Mouse (Mus musculus): ENCODE data around the gene Flna. TPM values are rescaled to one million over a fixed set of nuclear protein-coding genes. Genes with fewer than 3 reads are reported as not detected.
"Not testable (repeated sequence)": the region's sequence is repeated elsewhere in the genome, so short reads cannot be mapped to it uniquely, and the experiment has no call there.

Flna gene
- polyA plus RNA-seq, 1 experiment from 2014 or later, result 38.9 TPM

GRCm38 (mm10) chrX:74245687-74246086, 3.9 kb downstream of the Flna start:
- no peaks in the 10 kb centered on the region for H3K9me3 ChIP-seq (replicated peaks)
- DNase-seq (peak; percentile 57), ATAC-seq (ENCODE audit: low read depth) (peak; percentile 45)
- H3K4me1 ChIP-seq (replicated peaks), result peaks cover 36% of the 10 kb centered on the region
- peak overlapping the region; percentile 61 for H3K27ac ChIP-seq
- peak overlapping the region; percentile 72 for H3K9ac ChIP-seq
- peak overlapping the region; percentile 61 for H3K4me3 ChIP-seq (replicated peaks)
- peaks cover 7% of the 10 kb centered on the region for H3K27me3 ChIP-seq
- WGBS (ENCODE audit: insufficient replicate concordance), result 8% methylated on average over 21 of the region's 21 CpGs
- H3K4me2 ChIP-seq, result peak overlapping the region; percentile 83
- peaks cover 22% of the 10 kb centered on the region; the same call in 1 of the 2 replicates for H3K36me3 ChIP-seq

GRCm38 (mm10) chrX:74245107-74245506, 4.5 kb downstream of the Flna start:
- Histone ChIP-seq H3K27ac (peak overlapping the region; percentile 61), H3K4me3 (replicated peaks) (peak overlapping the region; percentile 61), H3K9ac (peak overlapping the region; percentile 72), H3K4me1 (replicated peaks) (peaks cover 36% of the 10 kb centered on the region), H3K36me3 (peaks cover 22% of the 10 kb centered on the region; the same call in 1 of the 2 replicates), H3K4me2 (peak overlapping the region; percentile 83), H3K9me3 (replicated peaks) (no peaks in the 10 kb centered on the region), H3K27me3 (peaks cover 7% of the 10 kb centered on the region)
- no peak for ATAC-seq (ENCODE audit: low read depth)
- DNase-seq, result no peak
- 30% methylated on average over 1 of the region's 1 CpGs for WGBS (ENCODE audit: insufficient replicate concordance)

DNA sequence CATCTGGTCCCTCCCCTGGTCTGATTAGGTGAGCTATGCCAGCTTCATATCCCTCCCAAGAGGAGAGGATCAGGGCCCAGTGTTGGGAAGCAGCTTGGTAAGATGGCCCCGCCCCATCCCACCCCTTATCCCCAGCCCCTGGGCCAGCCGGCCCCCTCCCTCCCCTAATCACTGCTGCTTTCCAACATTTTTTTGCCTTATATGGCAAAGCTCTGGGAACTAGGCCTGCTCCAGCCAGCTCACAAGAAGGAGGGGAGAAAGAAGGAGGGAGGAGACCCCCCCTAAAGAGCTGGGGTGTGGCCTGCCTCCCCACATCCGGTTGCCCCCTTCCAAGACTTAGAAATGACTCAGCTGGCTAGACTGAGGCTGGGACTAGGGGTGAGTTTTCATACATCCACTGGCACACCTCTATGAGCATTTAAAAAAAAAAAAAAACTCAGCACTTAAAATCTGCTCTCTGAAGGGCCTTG, 5.0 kb downstream of the Flna start:
- H3K9me3 ChIP-seq (replicated peaks), result no peaks in the 10 kb centered on the region
- peaks cover 2% of the 10 kb centered on the region; the same call in 1 of the 2 replicates for H3K27me3 ChIP-seq
- peak overlapping the region; percentile 61 for H3K4me3 ChIP-seq (replicated peaks)
- WGBS (ENCODE audit: insufficient replicate concordance), result 17% methylated on average over 3 of the region's 3 CpGs
- H3K4me2 ChIP-seq, result peak overlapping the region; percentile 83
- peak overlapping the region; percentile 61; the same call in 1 of the 2 replicates for H3K27ac ChIP-seq
- peaks cover 36% of the 10 kb centered on the region for H3K4me1 ChIP-seq (replicated peaks)
- DNase-seq, result peak; percentile 11
- no peak for ATAC-seq (ENCODE audit: low read depth)
- H3K9ac ChIP-seq, result no peak overlapping the region; the same call in 1 of the 2 replicates
- peaks cover 26% of the 10 kb centered on the region for H3K36me3 ChIP-seq

GRCm38 (mm10) chrX:74243807-74244206, 5.8 kb downstream of the Flna start:
- H3K4me2 ChIP-seq, result peak overlapping the region; percentile 83
- no peaks in the 10 kb centered on the region for H3K9me3 ChIP-seq (replicated peaks)
- DNase-seq, result peak; percentile 52
- H3K4me3 ChIP-seq (replicated peaks), result peak overlapping the region; percentile 61
- H3K36me3 ChIP-seq, result peaks cover 33% of the 10 kb centered on the region
- H3K27me3 ChIP-seq, result no peaks in the 10 kb centered on the region
- H3K4me1 ChIP-seq (replicated peaks), result peaks cover 33% of the 10 kb centered on the region
- WGBS (ENCODE audit: insufficient replicate concordance), result 18% methylated on average over 3 of the region's 3 CpGs
- H3K9ac ChIP-seq, result peak overlapping the region; percentile 22; the same call in 1 of the 2 replicates
- peak; percentile 69 for ATAC-seq (ENCODE audit: low read depth)
- H3K27ac ChIP-seq, result 0 out of 2 replicates have a peak overlapping the region, but pooled peaks have one; percentile 43

DNA sequence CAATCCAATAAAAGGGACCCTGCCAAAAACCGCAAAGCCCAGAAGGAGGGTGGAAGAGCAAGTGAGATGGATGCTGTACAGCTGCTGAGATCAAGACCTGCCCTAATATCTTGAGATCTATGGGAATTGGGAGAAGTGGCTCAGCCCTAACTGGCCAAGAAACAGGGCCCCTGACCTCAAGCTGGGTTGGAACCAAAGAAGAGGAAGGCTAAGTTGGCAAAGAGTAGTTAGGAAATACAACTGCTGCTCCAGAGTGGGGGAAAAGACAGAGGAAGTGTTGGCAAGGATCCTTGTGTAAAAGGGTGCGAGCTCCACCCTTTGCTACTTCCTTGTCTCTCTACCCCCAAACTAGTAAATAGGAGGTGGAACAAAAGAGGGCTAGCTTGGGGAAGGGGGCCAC, 6.2 kb downstream of the Flna start:
- Histone ChIP-seq H3K27ac (0 out of 2 replicates have a peak overlapping the region, but pooled peaks have one; percentile 43), H3K4me2 (peak overlapping the region; percentile 83), H3K4me3 (replicated peaks) (0 out of 2 replicates have a peak overlapping the region, but pooled peaks have one; percentile 61), H3K9me3 (replicated peaks) (no peaks in the 10 kb centered on the region), H3K36me3 (peaks cover 33% of the 10 kb centered on the region), H3K4me1 (replicated peaks) (peaks cover 33% of the 10 kb centered on the region), H3K27me3 (no peaks in the 10 kb centered on the region), H3K9ac (peak overlapping the region; percentile 22; the same call in 1 of the 2 replicates)
- DNase-seq (no peak), ATAC-seq (ENCODE audit: low read depth) (no peak)
- 58% methylated on average over 2 of the region's 2 CpGs for WGBS (ENCODE audit: insufficient replicate concordance)

GRCm38 (mm10) chrX:74240332-74240731, 9.3 kb downstream of the Flna start:
- no peak for DNase-seq
- H3K4me3 ChIP-seq (replicated peaks), result no peak overlapping the region
- H3K4me1 ChIP-seq (replicated peaks), result peaks cover 24% of the 10 kb centered on the region
- no peaks in the 10 kb centered on the region for H3K27me3 ChIP-seq
- no peak overlapping the region for H3K9ac ChIP-seq
- peaks cover 52% of the 10 kb centered on the region for H3K36me3 ChIP-seq
- no peak for ATAC-seq (ENCODE audit: low read depth)
- no peaks in the 10 kb centered on the region for H3K9me3 ChIP-seq (replicated peaks)
- no peak overlapping the region for H3K27ac ChIP-seq
- H3K4me2 ChIP-seq, result no peak overlapping the region
- 76% methylated on average over 4 of the region's 4 CpGs for WGBS (ENCODE audit: insufficient replicate concordance)

DNA sequence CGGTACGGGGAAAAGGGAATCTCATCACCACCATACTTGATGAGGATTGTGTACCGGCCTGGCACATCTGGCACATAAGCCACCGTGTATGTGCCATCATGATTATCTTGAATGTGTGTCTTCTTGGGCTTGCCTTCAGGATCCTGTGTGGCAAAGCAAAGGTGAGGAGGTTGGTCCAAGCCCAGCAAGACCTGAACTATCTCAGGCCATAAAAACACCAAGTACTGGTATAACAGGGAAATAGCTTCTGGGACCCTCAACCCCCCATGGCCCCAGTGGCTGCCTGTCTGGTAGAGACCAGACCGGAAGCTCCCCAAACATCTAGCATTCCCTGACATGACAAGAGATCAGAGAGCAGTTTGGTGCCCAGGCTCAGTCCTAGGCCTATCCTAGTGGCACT, 16.4 kb downstream of the Flna start:
- ATAC-seq (ENCODE audit: low read depth), result no peak
- Histone ChIP-seq H3K4me2 (no peak overlapping the region), H3K9ac (no peak overlapping the region), H3K4me1 (replicated peaks) (no peaks in the 10 kb centered on the region), H3K27ac (no peak overlapping the region), H3K4me3 (replicated peaks) (no peak overlapping the region), H3K9me3 (replicated peaks) (no peaks in the 10 kb centered on the region), H3K27me3 (no peaks in the 10 kb centered on the region), H3K36me3 (peaks cover 59% of the 10 kb centered on the region)
- DNase-seq, result no peak
- WGBS (ENCODE audit: insufficient replicate concordance), result 76% methylated on average over 5 of the region's 5 CpGs

GRCm38 (mm10) chrX:74230038-74230437, 19.6 kb downstream of the Flna start:
- Histone ChIP-seq H3K9ac (no peak overlapping the region), H3K27me3 (no peaks in the 10 kb centered on the region), H3K36me3 (peaks cover 64% of the 10 kb centered on the region), H3K4me1 (replicated peaks) (no peaks in the 10 kb centered on the region), H3K27ac (no peak overlapping the region), H3K4me2 (no peak overlapping the region), H3K4me3 (replicated peaks) (no peak overlapping the region), H3K9me3 (replicated peaks) (no peaks in the 10 kb centered on the region)
- no peak for ATAC-seq (ENCODE audit: low read depth)
- no peak for DNase-seq
- 52% methylated on average over 1 of the region's 1 CpGs for WGBS (ENCODE audit: insufficient replicate concordance)

GRCm38 (mm10) chrX:74220099-74220498, 29.5 kb downstream of the Flna start:
- not testable (repeated sequence) for H3K4me2 ChIP-seq; H3K9ac ChIP-seq; H3K4me3 ChIP-seq (replicated peaks); H3K27me3 ChIP-seq; H3K36me3 ChIP-seq; DNase-seq; H3K9me3 ChIP-seq (replicated peaks); H3K4me1 ChIP-seq (replicated peaks); ATAC-seq (ENCODE audit: low read depth); H3K27ac ChIP-seq
- WGBS (ENCODE audit: insufficient replicate concordance), result 38% methylated on average over 1 of the region's 1 CpGs

GRCm38 (mm10) chrX:74219449-74219848, 30.2 kb downstream of the Flna start:
- H3K4me1 ChIP-seq (replicated peaks), result no peaks in the 10 kb centered on the region
- no peak for ATAC-seq (ENCODE audit: low read depth)
- H3K27ac ChIP-seq, result no peak overlapping the region
- no peaks in the 10 kb centered on the region for H3K9me3 ChIP-seq (replicated peaks)
- no peak overlapping the region for H3K4me3 ChIP-seq (replicated peaks)
- no peak overlapping the region for H3K4me2 ChIP-seq
- WGBS (ENCODE audit: insufficient replicate concordance), result 54% methylated on average over 13 of the region's 13 CpGs
- DNase-seq, result no peak
- H3K36me3 ChIP-seq, result peaks cover 1% of the 10 kb centered on the region; the same call in 1 of the 2 replicates
- H3K9ac ChIP-seq, result no peak overlapping the region
- no peaks in the 10 kb centered on the region for H3K27me3 ChIP-seq

- no peak overlapping the region for H3K4me3 ChIP-seq (replicated peaks)
- no peaks in the 10 kb centered on the region for H3K36me3 ChIP-seq
- no peaks in the 10 kb centered on the region for H3K27me3 ChIP-seq
- H3K9ac ChIP-seq, result no peak overlapping the region
- no peaks in the 10 kb centered on the region for H3K9me3 ChIP-seq (replicated peaks)
- WGBS (ENCODE audit: insufficient replicate concordance), result 74% methylated on average over 4 of the region's 4 CpGs
- no peak overlapping the region for H3K4me2 ChIP-seq
- H3K27ac ChIP-seq, result no peak overlapping the region
- ATAC-seq (ENCODE audit: low read depth), result no peak
- no peaks in the 10 kb centered on the region for H3K4me1 ChIP-seq (replicated peaks)
- DNase-seq, result no peak
Observed at GRCm38 (mm10) chrX:74218496-74218895, 31.1 kb downstream of the Flna start.

- Histone ChIP-seq H3K36me3 (no peaks in the 10 kb centered on the region), H3K4me2 (no peak overlapping the region), H3K9ac (no peak overlapping the region), H3K4me1 (replicated peaks) (no peaks in the 10 kb centered on the region), H3K9me3 (replicated peaks) (no peaks in the 10 kb centered on the region), H3K4me3 (replicated peaks) (no peak overlapping the region), H3K27me3 (no peaks in the 10 kb centered on the region), H3K27ac (no peak overlapping the region)
- DNase-seq, result no peak
- no peak for ATAC-seq (ENCODE audit: low read depth)
- 55% methylated on average over 2 of the region's 2 CpGs for WGBS (ENCODE audit: insufficient replicate concordance)
Observed at GRCm38 (mm10) chrX:74203556-74203955, 46.1 kb downstream of the Flna start.
